Mouse (Mus musculus) lung, embryonic 16.5 days (tissue): ENCODE data around the gene Slc25a51. TPM values are rescaled to one million over a fixed set of nuclear protein-coding genes. Genes with fewer than 3 reads are reported as not detected.

Source experiments
- ATAC-seq: fragments of 200-750 bp; cut with Nextera tagmentation; 2 replicates; pipeline ENCODE4 v1.8.0; 2017; ENCODE audit warnings: low read depth, mild to moderate bottlenecking, moderate library complexity
- H3K27ac ChIP-seq: fragments of 300-500 bp; sonication (generic); 2 replicates; pipeline ENCODE4 v1.5.1; 2014; ENCODE audit warnings: mild to moderate bottlenecking, control low read depth, low read length
- H3K27me3 ChIP-seq: fragments of 300-500 bp; sonication (generic); 2 replicates; pipeline ENCODE4 v1.6.1; 2014; ENCODE audit warnings: low read depth, low read length, mixed read lengths; ENCODE audit not compliant: control insufficient read depth, insufficient read depth
- H3K36me3 ChIP-seq: fragments of 300-500 bp; sonication (generic); 2 replicates; pipeline ENCODE4 v1.6.1; 2014; ENCODE audit warnings: low read length; ENCODE audit not compliant: control insufficient read depth, insufficient read depth
- H3K4me1 ChIP-seq: fragments of 300-500 bp; sonication (generic); replicated peaks from 2 replicates; pipeline ENCODE4 v1.6.1; 2014; ENCODE audit warnings: low read length, mixed read lengths; ENCODE audit not compliant: control insufficient read depth, insufficient read depth
- H3K4me2 ChIP-seq: fragments of 300-500 bp; sonication (generic); 2 replicates; pipeline ENCODE4 v1.6.1; 2014; ENCODE audit warnings: low read depth, low read length, control low read depth
- H3K4me3 ChIP-seq: fragments of 300-500 bp; sonication (generic); 2 replicates; pipeline ENCODE4 v1.5.1; 2014; ENCODE audit warnings: mild to moderate bottlenecking, low read length, control low read depth
- H3K9ac ChIP-seq: fragments of 300-500 bp; sonication (generic); 2 replicates; pipeline ENCODE4 v1.6.1; 2014; ENCODE audit warnings: low read length, control low read depth
- H3K9me3 ChIP-seq: fragments of 300-500 bp; sonication (generic); 2 replicates; pipeline ENCODE4 v1.6.1; 2016; ENCODE audit warnings: low read length; ENCODE audit not compliant: control insufficient read depth
- WGBS: fragments of 180-500 bp; shearing (Covaris S2); extraction: QIAGEN DNeasy Blood & Tissue Kit; methylation state at CpG from one replicate; pipeline ENCODE4 v1.1.7; 2014; 5-methylcytosine and 5-hydroxymethylcytosine counted together
- microRNA-seq: library from miRNA; unstranded; fragments of <30 nt; microRNA quantifications from one replicate; pipeline ENCODE4, GENCODE M21; 2016
- polyA plus RNA-seq: library from polyadenylated mRNA; unstranded; fragments of >200 nt; fragmentation: Nextera tagmentation; extraction: Ambion mirVana; gene quantifications from 2 replicates; pipeline ENCODE4 v1.2.1, GENCODE M21; 2015

Slc25a51 gene
- polyA plus RNA-seq, 1 experiment from 2014 or later, result 69.4 TPM

GRCm38 (mm10) chr4:45374879-45375278 is 33.7 kb downstream of the Slc25a51 start:
- Histone ChIP-seq H3K4me1 (no peaks in the 10 kb centered on the region), H3K9me3 (no peaks in the 10 kb centered on the region), H3K27ac (no peak overlapping the region), H3K4me3 (no peak overlapping the region), H3K9ac (no peak overlapping the region), H3K4me2 (no peak overlapping the region), H3K36me3 (peaks cover 35% of the 10 kb centered on the region), H3K27me3 (no peaks in the 10 kb centered on the region)
- no peak for ATAC-seq
- WGBS, result 49% methylated on average over 5 of the region's 5 CpGs

- no peaks in the 10 kb centered on the region for H3K9me3 ChIP-seq
- H3K4me2 ChIP-seq, result no peak overlapping the region
- no peak overlapping the region for H3K9ac ChIP-seq
- ATAC-seq, result peak; percentile 90
- no peaks in the 10 kb centered on the region for H3K27me3 ChIP-seq
- H3K4me3 ChIP-seq, result no peak overlapping the region
- 47% methylated on average over 3 of the region's 3 CpGs for WGBS
- H3K36me3 ChIP-seq, result peaks cover 35% of the 10 kb centered on the region
- peak overlapping the region; percentile 88 for H3K27ac ChIP-seq
- H3K4me1 ChIP-seq, result no peaks in the 10 kb centered on the region
These were observed 37.3 kb downstream of the Slc25a51 start for GRCm38 (mm10) chr4:45371261-45371660.

- Histone ChIP-seq H3K4me2 (no peak overlapping the region), H3K4me3 (no peak overlapping the region), H3K9me3 (no peaks in the 10 kb centered on the region), H3K36me3 (peaks cover 7% of the 10 kb centered on the region), H3K9ac (no peak overlapping the region), H3K27me3 (no peaks in the 10 kb centered on the region), H3K4me1 (no peaks in the 10 kb centered on the region), H3K27ac (no peak overlapping the region)
- 77% methylated on average over 3 of the region's 3 CpGs for WGBS
- no peak for ATAC-seq
These were observed 51.9 kb downstream of the Slc25a51 start for GRCm38 (mm10) chr4:45356653-45357052.

Small RNA genes lying within 50 kb of the gene (microRNA-seq; reads per million reads assigned to microRNA genes)
- gene Gm25692, result not detected

Other genes starting within 250 kb of the Slc25a51 start
- 0.48 and 0.59 TPM in 2 replicates for gene Frmpd1, start 223.9 kb downstream of the Slc25a51 start, polyA plus RNA-seq
- gene Trmt10b, start 111.6 kb downstream of the Slc25a51 start, polyA plus RNA-seq, result 15.9 and 19.2 TPM in 2 replicates
- gene Dcaf10, start 66.7 kb downstream of the Slc25a51 start, polyA plus RNA-seq, result 9.7 and 10.2 TPM in 2 replicates
- gene Exosc3, start 66.0 kb downstream of the Slc25a51 start, polyA plus RNA-seq, result 64.4 and 77.4 TPM in 2 replicates
- gene Shb, start 123.7 kb upstream of the Slc25a51 start, polyA plus RNA-seq, result 12.4 and 16.1 TPM in 2 replicates